Mouse (Mus musculus): Measurements from ENCODE around the gene Atg9b.
A peak's percentile ranks its signal among the peaks of the same experiment; 100 is the strongest.

Atg9b gene

DNA sequence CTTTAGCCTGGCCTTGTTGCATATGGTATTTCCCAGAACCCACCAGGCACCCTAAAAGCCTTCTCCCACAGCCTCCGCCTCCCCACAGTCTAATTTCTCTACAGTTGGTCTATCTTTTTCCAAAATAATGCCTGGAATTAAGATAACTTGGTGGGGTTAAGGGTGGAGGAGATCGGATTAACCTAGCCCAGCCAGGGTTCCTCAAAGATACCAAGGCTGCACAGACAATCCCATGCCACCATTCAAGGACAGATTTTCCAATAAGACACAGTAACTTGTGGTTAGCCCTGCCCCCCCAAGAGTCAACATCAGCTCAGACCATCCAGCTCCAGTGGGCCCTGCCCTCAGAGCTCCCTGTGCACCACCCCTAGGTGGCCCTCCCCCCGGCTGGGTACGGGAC lies 11.4 kb downstream of the Atg9b start:
- no peak for DNase-seq (ENCODE audit: low spot score)

DNA sequence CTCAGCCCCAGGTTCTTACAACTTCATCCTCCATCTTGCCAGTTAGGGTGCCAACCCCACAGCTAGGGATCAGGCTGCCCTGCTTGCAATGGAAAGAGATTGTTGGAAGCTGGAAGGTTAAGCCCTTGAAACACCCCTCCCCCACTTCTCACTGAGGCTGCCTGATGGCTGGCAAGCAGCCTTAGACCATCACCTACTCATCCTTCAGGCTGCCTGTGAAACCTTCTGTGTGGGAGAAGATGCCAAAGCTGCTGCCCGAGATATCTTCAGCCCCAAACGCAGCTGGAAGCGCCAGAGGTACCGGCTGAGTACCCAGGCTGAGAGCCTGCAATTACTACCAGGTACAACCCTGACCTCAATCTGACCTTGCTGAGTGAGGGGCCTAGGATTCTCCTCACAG lies 12.4 kb downstream of the Atg9b start:
- DNase-seq (ENCODE audit: low spot score) = no peak

DNA sequence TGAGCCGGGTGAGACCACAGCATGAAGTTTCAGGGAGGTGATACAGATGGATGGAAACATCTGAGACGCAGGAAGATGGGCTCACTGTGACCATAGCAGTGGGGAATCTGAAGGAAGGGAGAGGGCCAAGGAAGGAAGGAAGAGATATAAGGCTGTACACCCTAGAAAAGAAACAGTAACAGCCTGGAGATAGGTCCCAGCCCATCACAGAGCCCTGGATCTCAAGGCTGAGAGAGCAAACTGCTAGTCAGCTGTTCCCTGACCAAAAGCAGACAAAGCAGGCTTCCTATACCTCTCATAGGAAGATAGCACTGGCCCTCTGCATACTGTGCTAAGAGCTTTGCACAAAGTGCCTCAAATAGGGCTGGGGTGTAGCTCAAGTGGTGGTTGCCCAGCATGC lies 13.2 kb downstream of the Atg9b start:
- no peak for DNase-seq (ENCODE audit: low spot score)

DNA sequence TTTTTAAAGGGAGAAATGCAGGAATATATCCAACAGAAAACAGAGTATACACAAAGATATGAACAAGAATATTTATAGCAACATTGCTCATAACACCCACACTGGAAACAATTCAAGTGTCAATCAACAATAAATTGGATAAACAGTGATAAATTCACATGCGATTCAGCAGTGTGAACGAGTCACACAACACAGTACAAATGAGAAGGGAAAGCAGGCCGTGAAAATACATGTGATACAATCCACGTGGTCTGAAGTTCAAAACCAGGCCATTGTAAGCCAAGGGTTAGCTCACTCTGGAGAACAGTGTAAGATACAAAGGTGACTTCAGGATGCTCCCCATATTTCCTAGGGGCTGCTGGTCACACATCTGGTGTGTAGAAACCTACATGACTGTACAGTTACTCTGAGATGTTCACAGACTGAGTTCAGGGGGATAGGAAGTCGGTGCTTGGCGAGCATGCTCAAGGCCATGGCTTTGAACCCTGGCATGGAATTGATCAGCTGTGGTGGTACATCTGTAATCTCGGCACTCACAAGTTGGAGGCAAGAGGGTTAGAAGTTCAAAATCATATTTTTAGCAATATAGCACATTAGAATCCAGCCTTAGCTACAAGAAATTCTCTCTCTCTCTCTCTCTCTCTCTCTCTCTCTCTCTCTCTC lies 17.1 kb downstream of the Atg9b start:
- no peak for DNase-seq (ENCODE audit: low spot score)

DNA sequence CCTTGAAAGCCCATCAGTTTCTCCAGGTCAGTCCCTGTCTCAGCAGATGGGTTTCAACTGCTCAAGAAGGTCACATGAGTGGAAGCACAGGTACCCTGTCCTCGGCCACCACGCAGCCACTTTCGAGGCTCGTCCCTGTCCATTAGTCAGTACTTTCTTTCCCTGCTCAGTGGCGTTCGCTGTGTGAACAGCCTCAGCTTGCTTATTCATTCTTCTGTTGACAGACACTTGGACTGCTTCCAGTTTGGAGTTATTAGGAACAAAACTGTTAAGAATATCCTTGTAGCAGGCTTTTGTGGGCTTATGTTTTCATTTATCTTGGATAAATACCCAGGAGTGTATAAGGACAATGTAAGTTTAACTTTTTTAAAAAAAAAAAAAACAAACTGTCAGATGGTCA lies 17.7 kb downstream of the Atg9b start:
- no peak for DNase-seq (ENCODE audit: low spot score)

DNA sequence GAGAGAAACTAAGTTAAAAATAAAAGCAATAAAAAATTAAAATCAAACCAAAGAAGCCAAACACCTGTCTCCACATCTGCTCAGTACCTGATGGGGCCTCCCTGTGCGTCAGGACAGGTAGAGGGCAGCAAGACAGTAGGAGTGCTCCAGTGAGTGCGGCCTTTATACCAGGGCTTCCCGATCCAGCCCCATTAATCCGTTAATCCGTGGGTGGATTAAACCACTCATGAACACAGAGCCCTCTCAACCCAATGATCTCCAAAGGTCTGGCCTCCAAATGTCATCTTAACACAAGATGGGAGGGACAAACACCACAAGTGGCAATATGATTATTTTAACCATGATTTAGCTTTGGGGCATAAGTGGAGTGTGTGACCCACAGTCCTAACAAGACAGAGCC lies 18.1 kb downstream of the Atg9b start:
- no peak for DNase-seq (ENCODE audit: low spot score)

DNA sequence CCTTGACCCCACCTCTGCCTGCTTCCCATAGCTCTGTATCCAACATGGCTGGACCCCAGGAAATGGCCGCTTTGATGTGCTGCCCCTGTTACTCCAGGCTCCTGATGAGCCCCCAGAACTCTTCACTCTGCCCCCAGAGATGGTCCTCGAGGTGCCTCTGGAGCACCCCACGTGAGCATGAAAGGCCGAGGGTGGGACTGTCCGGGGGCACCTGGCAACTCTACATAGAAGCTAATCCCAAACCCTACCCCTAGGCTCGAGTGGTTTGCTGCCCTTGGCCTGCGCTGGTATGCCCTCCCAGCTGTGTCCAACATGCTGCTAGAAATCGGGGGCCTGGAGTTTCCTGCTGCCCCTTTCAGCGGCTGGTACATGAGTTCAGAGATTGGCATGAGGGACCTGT lies 22.2 kb downstream of the Atg9b start:
- DNase-seq (ENCODE audit: low spot score) = no peak

DNA sequence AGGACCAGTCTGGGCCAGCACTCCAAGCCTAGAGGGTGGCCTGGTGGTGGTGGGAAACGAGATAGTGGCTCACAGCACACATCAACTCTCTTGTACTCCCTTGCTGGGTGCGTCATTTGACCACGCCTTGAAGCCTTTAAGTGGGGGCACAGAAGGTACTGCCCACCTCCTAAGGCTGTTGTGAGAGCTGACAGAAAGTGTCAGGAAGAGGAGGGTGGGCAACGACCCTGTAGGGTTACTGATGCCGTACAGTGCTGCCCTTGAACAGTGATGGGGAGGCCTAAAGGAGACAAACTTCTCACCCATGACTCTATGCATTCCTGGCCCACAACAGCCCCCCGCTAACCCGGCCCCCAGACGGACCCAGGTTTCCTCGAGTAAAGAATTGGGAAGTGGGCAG lies 25.5 kb downstream of the Atg9b start:
- DNase-seq (ENCODE audit: low spot score) = no peak

DNA sequence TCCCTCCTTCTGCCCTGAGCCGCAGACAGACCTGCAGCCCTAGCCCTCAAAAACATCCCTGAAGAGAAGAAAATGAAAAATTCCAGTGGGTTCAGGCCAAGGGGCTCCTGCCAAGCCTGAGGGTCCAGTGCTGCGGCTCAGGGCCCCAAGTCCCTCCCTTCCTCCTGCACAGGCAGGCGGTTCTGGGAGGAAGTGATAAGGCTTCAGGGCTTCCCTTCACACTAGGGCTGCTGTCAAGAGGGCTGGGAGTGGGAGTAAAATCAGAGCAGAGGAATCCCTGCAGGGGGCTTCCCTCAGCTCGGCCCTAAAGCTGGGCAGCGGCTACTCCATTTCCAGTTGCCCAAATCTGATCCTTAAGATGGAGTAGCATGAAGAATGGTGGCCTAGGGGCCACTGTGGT lies 26.4 kb downstream of the Atg9b start:
- no peak for DNase-seq (ENCODE audit: low spot score)

DNA sequence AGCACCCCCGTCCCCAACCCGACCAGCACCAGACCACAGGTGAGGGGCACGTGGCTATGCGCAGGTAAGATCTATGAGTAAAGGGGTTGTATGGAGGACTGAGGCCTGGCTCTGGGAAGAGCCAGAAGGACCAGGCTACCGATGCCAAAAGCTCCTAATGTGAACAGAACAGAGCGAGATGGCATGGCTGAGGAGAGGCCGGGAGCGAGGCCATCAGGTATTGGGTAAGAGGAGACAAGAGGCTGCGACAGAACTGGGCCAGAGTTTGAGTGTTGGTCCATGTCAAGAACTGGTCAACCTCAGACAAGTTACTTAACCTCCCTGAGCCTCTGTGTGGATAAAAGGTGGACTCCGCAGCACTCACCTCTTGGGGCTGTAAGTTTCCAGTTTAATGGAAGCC lies 27.0 kb downstream of the Atg9b start:
- no peak for DNase-seq (ENCODE audit: low spot score)

DNA sequence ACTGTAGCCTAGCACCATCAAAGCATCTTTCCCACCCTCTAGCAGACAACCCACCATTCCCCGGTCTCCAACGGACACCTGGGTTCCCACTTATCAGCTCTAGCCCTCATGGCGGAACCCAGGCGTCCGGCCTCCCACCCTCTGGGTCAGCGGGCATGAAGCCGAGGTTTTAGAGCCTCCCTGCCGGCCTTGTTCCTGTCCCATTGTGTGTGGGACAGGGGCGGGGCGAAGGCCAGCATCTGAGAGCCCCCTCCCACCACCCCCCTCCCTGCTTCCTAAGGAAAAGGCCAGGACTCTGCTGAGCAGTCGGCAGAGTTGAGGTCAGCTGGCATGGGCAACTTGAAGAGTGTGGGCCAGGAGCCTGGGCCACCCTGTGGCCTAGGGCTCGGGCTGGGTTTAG lies 27.4 kb downstream of the Atg9b start, which contains the start of gene Nos3:
Gene Nos3, plus strand, starts transcription at position 303 of the 400 bp plus-strand sequence.
- DNase-seq (ENCODE audit: low spot score) = no peak

DNA sequence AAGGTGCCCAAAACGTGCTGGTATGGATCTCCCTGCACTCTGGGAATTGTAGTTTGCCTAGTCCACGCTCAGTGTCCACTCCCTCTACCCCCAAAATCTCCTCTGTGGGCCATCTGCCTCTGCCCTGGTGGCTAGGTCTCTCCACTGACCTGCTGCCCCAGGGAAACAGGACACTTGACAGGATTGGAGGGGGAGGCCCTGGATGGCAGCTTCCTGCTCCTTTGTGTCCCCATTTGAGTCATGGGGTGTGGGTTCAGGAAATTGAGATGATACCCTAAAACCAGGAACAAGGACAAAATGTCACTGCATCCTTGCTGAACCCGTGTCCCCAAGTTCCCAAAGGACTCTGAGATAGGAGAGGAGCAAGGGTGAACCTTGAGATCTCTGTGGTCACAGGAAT lies 27.9 kb downstream of the Atg9b start:
- DNase-seq (ENCODE audit: low spot score) = no peak

DNA sequence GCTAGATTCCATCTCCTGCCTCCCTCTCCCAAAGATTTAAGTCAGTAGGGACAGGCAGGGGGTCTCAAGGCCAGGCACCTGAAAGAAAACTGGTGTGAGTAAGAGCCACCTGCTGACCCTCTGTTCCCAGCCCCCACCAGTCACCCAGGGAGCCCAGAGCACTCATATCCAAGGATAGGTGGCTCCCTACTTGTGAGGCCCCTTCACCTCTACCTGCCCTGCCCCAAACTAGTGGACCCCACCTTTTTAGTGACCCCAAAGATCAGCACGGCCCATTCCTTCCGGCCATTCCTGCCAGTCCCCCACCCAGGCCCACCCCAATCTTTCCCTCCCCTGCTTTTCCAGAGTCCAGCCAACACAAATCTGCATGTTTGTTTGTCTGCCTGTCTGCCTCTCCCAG lies 28.5 kb downstream of the Atg9b start:
- DNase-seq (ENCODE audit: low spot score) = no peak

DNA sequence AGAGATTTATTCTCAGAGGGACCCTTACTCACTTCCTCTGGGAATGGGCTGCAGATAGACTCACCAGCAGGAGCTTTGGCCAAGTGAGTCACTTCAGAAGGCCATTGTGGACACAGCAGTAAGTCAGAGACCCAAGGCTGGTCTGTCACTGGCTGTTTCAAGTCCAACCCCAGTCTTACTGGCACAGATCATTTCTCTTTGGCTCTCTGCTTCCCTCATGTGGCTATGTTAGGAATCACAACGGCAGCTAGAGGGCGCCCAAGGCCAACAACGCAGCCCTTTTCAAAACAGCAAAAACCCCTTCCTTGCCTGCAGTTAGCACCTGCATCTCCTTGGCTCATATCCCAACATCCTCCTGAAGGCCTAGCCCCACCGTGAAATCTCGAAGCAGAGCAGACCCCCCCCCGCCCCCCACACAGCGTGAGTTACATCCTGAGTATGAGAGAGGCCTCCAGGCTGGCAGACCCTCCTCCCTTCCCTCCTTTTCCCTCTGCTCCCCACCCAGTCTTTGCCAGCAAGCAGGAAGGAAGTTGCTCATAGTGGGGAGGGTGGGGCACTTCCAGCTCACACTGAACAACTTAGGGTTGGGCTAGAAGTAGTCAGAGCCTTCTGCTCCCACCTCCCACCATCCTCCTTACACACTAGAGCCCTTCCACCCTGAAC lies 31.0 kb downstream of the Atg9b start:
- peak; percentile 90 for DNase-seq (ENCODE audit: low spot score)

DNA sequence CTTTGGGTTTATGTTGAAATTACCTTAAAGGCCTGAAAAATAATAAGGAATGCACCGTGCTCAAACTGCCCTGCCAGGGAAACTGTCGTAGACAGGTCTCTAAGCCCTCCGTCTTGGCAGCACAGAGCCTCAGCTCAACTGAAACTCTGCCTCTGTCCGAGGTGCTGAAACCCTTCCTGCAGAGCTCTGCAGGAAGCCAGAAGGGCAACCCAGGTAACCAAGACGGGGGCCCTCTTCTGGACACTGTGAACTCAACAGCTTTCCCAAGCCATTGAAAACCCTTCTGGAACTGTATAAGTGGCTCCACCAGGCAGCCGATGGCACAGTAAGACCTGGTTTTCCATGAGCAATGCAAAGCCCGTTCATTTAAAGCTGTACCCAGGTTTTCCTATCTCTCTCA lies 34.5 kb downstream of the Atg9b start:
- DNase-seq (ENCODE audit: low spot score) = peak; percentile 62

DNA sequence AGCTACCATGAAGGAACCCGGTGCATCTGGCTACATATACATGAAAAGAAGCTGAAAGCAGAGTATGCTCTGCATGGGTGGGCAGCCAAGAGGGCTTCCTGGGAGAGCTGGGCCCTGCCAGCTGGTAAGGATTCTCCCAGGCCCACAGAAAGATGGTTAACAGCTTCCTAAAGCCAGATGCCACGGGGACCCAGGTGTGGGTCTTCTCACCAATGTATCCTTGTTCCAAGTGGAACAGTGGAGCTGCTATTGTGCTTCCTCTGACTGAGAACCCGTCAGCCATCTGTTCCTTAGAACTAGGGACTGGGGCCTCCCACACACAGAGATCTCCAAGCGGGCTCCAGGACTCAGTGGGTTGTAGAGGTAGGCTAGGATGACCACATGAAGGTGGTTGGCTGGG lies 35.2 kb downstream of the Atg9b start:
- DNase-seq (ENCODE audit: low spot score) = no peak

DNA sequence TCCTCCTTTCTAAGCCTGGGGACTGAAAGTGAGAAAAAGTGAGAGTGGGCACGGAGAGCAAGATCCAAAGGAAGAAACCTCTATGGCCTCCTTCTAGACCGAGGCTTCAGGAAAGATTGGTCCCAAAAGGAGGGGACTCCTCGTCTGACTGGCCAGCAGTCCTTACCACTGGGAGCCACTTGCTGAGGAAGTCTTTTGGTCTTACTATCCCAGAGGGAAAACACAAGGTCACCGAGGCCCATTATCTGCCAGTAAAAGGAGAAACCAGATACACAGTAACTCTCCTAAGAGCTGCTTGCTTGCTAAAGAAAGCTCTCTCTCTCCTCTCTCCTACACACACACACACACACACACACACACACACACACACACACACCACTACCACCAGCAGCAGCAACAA lies 38.6 kb downstream of the Atg9b start:
- DNase-seq (ENCODE audit: low spot score) = no peak

DNA sequence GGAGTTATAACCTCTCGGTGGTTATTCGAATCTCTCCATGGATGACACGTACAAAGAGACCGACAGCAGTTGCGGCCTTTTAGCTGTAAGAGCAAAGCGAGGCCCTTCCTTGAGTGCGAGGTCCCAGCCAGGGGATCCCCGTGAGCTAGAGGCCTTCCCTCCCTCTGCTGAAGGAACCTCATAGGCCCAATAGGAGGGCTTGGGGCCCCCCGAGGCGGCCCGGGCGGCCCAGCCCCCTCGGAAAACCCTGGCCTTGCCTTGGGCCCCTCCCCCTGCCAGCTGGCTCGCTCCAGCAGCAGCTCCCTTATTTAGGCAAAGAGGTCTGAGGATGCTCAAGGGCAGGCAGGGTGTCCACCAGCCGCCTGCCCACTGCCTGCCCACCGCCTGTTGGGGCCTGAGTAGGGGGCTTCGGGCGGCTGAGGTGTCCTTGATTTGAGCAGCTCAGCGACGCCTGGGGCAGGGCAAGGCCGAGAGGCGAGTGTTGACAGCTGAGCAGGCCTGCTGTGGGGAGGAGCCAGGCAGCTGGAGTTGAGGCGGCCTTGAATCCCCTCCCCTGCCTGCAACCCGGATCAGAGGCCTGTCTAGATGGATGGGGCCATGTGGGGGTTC lies 39.6 kb downstream of the Atg9b start:
- peak; percentile 52 for DNase-seq (ENCODE audit: low spot score)

DNA sequence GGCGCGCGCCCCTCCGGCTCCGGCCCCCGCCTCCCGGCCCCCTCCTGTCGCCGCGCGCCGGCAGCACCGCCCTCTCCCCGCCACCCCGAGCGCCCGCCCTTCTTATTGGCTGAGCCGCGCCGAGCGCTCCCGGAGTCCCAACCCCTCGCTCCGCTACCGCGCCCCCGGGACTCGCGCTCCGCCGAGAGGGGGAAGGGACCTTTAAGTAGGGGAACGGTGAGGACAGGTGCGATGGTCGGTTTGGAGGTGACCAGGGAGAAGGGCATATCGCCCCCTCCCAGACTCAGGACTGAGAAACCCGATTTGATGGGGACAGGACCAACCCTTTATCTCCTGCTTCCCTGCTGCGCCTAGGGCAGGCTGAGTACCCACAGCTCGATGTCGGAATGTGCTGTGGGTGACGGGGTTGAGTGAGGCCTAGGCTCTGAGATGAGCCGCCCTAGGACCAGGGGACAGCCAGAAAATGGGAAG lies 40.2 kb downstream of the Atg9b start:
- DNase-seq (ENCODE audit: low spot score) = peak; percentile 68

DNA sequence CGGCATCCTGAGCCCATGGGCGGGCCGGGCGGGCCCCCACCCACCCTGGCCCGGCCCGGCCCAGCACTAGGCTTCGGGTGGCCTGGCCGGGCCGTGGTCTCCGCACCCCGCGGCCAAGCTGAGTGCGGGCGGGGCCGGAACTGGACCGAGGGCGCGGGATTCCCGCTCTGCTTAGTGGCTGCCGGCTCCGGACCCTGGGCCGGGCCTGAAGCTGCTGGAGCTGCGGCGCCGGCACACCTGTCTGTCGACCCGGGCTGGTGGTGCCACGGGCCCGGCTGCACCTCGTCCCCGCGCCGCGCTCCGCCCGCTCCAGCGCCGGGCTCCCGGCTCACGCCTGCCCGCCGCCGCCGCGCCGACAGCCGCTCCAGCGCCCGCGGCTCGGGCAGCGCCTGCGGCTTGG lies 40.7 kb downstream of the Atg9b start, which contains the start of gene Kcnh2:
Gene Kcnh2, minus strand, starts transcription at position 327 of the 400 bp plus-strand sequence.
- no peak for DNase-seq (ENCODE audit: low spot score)

DNA sequence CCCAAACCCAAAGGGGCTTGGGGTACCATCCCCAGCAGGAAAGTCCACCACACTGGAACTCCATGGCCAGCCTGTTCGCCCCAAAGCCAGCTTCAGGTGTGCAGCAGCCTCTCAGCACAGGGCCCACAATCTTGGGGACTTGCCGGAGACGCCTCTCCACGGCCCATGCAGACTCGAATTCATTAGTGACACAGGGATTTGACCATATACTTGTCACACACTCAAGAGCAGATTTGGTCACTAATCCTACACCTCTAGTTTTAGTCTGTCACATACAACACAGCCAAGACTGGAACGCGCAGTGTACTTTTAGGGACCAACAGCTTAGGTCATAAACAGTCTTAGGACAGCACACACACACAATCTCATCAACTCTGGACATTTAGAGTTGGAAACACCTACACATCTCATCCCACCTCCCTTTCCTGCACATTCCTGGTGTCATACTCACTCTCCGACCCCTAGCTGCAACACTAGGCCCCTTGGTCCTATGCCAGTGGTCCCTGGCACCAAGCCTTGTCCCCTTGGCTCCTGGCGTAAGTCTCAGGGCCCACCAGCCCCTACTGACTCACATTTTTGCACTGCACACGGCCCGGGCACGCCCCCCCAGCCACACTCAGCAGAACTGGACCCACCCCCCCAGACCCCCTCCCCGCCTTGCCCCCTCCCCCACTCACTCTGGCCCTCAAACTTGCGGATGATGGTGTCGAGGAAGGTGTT lies 41.3 kb downstream of the Atg9b start:
- DNase-seq (ENCODE audit: low spot score) = no peak

DNA sequence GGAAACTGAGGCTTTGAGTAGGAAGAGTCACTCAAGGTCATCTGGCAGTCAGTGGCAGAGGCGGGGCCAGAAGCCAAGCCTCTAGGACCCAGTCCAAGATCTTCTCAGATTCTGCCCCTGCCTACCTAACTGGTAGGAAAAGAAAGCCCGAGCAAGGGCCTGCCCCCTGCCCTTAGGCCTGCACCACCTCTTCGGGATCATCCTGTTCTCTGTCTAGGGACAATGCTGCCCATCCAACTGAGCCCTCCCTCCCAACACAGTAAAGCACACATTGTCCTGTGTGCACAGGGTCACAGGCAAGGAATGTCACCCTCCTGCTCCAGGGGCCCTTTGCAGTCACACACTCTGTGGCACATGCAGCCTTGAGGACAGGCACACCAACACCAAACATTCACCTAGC lies 41.9 kb downstream of the Atg9b start:
- no peak for DNase-seq (ENCODE audit: low spot score)

DNA sequence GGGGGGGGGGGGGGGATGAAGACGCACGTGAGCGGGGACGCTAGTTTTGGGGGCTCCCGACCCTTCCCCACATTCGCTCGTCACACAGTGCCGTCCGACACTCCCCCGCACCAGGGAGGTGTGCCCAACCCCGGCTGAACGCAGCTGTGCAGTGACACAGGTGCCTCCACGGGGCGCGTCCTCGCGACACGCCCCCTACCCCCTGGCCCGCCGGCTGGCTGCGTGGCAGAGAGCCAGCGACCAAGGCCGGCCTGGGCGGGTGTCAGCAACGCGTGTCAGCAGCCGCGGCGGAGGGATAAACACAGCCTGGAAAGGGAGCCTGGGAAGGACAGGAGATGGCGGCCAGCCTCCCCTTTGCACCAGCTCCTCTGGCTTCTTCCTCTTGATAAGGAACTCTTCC lies 43.4 kb downstream of the Atg9b start:
- DNase-seq (ENCODE audit: low spot score) = peak; percentile 45
